Mouse (Mus musculus): ENCODE data around the gene Zfp770. TPM values are rescaled to one million over a fixed set of nuclear protein-coding genes. Genes with fewer than 3 reads are reported as not detected.

The Zfp770 gene
- total and polyA plus RNA-seq, 3 experiments, result 6.6 to 9.6 TPM; not detected in 1

- Histone ChIP-seq H3K9ac (ENCODE audit: control insufficient read depth, low read depth, low read length, poor library complexity, severe bottlenecking) (no peak overlapping the region), H3K79me2 (ENCODE audit: control insufficient read depth, insufficient read depth, low read length, poor library complexity) (no peaks in the 10 kb centered on the region), H3K27me3 (ENCODE audit: control insufficient read depth in 1 of 2, insufficient read depth in 2 of 2, low read length in 2 of 2) (peaks cover 0 to 1% of the 10 kb centered on the region in 2 experiments; a peak in 1 of 4 replicates), H3K4me1 (ENCODE audit: control insufficient read depth in 1 of 2, insufficient read depth in 2 of 2, low read length in 2 of 2) (no peaks in the 10 kb centered on the region), H3K4me3 (ENCODE audit: control insufficient read depth in 1 of 2, insufficient read depth in 1 of 2, low read depth in 2 of 2, low read length in 2 of 2) (no peak overlapping the region), H3K27ac (ENCODE audit: control insufficient read depth, low read depth, low read length) (no peak overlapping the region), H3K9me3 (replicated peaks; ENCODE audit: insufficient read depth, low read length) (no peaks in the 10 kb centered on the region), H3K36me3 (ENCODE audit: control insufficient read depth in 1 of 2, insufficient read depth in 2 of 2, low read length in 2 of 2) (no peaks in the 10 kb centered on the region)
- TF ChIP-seq TAL1 (IDR thresholded peaks at IDR 0.05; ENCODE audit: low read length), result no peak
- TF ChIP-seq CHD2 (IDR thresholded peaks at IDR 0.05; ENCODE audit: low read length), result no peak
- no peak for TF ChIP-seq ZNF384 (IDR thresholded peaks at IDR 0.05; ENCODE audit: low read depth, low read length)
- TF ChIP-seq ZKSCAN1 (IDR thresholded peaks at IDR 0.05; ENCODE audit: low read depth, low read length), result no peak
- no peak for TF ChIP-seq MXI1 (IDR thresholded peaks at IDR 0.05; ENCODE audit: low read depth, low read length)
- no peak for TF ChIP-seq MAFK (IDR thresholded peaks at IDR 0.05; ENCODE audit: borderline replicate concordance, low read depth, low read length)
- no peak for TF ChIP-seq EP300 (IDR thresholded peaks at IDR 0.05; ENCODE audit: low read depth in 1 of 2, low read length in 2 of 2)
- no peak for TF ChIP-seq TBP (IDR thresholded peaks at IDR 0.05; ENCODE audit: low read depth, low read length)
- no peak for TF ChIP-seq TCF12 (IDR thresholded peaks at IDR 0.05; ENCODE audit: low read depth, low read length)
- no peak for TF ChIP-seq MAZ (IDR thresholded peaks at IDR 0.05; ENCODE audit: low read depth, low read length)
- TF ChIP-seq CTCF (IDR thresholded peaks at IDR 0.05 in 2 of 3, conservative IDR thresholded peaks at IDR 0.05 in 1 of 3; ENCODE audit: control insufficient read depth in 1 of 3, insufficient read depth in 1 of 3, low read depth in 2 of 3, low read length in 3 of 3, poor library complexity in 1 of 3, severe bottlenecking in 1 of 3), result no peak
- no peak for TF ChIP-seq POLR2AphosphoS2 (IDR thresholded peaks at IDR 0.05; ENCODE audit: low read length)
- TF ChIP-seq BHLHE40 (IDR thresholded peaks at IDR 0.05; ENCODE audit: borderline replicate concordance, low read depth, low read length), result no peak
- no peak for DNase-seq (ENCODE audit: low read depth, low spot score)
Observed at GRCm38 (mm10) chr2:114249440-114249839, 48.2 kb upstream of the Zfp770 start.

GRCm38 (mm10) chr2:114237639-114238038 is 36.4 kb upstream of the Zfp770 start:
- Histone ChIP-seq H3K27ac (ENCODE audit: control insufficient read depth, low read depth, low read length) (no peak overlapping the region), H3K9me3 (replicated peaks; ENCODE audit: insufficient read depth, low read length) (no peaks in the 10 kb centered on the region), H3K36me3 (ENCODE audit: control insufficient read depth in 1 of 2, insufficient read depth in 2 of 2, low read length in 2 of 2) (no peaks in the 10 kb centered on the region), H3K79me2 (ENCODE audit: control insufficient read depth, insufficient read depth, low read length, poor library complexity) (no peaks in the 10 kb centered on the region), H3K4me3 (ENCODE audit: control insufficient read depth in 1 of 2, insufficient read depth in 1 of 2, low read depth in 2 of 2, low read length in 2 of 2) (no peak overlapping the region), H3K4me1 (ENCODE audit: control insufficient read depth in 1 of 2, insufficient read depth in 2 of 2, low read length in 2 of 2) (no peaks in the 10 kb centered on the region), H3K9ac (ENCODE audit: control insufficient read depth, low read depth, low read length, poor library complexity, severe bottlenecking) (no peak overlapping the region), H3K27me3 (ENCODE audit: control insufficient read depth in 1 of 2, insufficient read depth in 2 of 2, low read length in 2 of 2) (peaks cover 0 to 2% of the 10 kb centered on the region in 2 experiments; a peak in 1 of 4 replicates)
- TF ChIP-seq POLR2AphosphoS5 (IDR thresholded peaks at IDR 0.05; ENCODE audit: borderline replicate concordance, low read depth, low read length), result no peak
- no peak for TF ChIP-seq POLR2AphosphoS2 (IDR thresholded peaks at IDR 0.05; ENCODE audit: low read length)
- TF ChIP-seq MXI1 (IDR thresholded peaks at IDR 0.05; ENCODE audit: low read depth, low read length), result no peak
- no peak for TF ChIP-seq ETS1 (IDR thresholded peaks at IDR 0.05; ENCODE audit: low read depth, low read length)
- TF ChIP-seq ZKSCAN1 (IDR thresholded peaks at IDR 0.05; ENCODE audit: low read depth, low read length), result no peak
- no peak for TF ChIP-seq JUND (IDR thresholded peaks at IDR 0.05; ENCODE audit: low read depth, low read length)
- no peak for TF ChIP-seq BHLHE40 (IDR thresholded peaks at IDR 0.05; ENCODE audit: borderline replicate concordance, low read depth, low read length)
- TF ChIP-seq TCF12 (IDR thresholded peaks at IDR 0.05; ENCODE audit: low read depth, low read length), result no peak
- no peak for TF ChIP-seq ZMIZ1 (IDR thresholded peaks at IDR 0.05; ENCODE audit: low read depth, low read length)
- no peak for DNase-seq (ENCODE audit: low read depth, low spot score)
